Mouse (Mus musculus) stomach, postnatal 0 days (tissue): ENCODE measurements around the gene Psors1c2.

Source experiments
- CTCF ChIP-seq: IDR thresholded peaks from 2 replicates; pipeline ENCODE4 v1.5.1; 2016; ENCODE audit warnings: antibody characterized with exemption, low read depth, mild to moderate bottlenecking, moderate library complexity
- EP300 ChIP-seq: optimal IDR thresholded peaks from 2 replicates; pipeline ENCODE3; 2016; ENCODE audit warnings: antibody characterized with exemption

DNA sequence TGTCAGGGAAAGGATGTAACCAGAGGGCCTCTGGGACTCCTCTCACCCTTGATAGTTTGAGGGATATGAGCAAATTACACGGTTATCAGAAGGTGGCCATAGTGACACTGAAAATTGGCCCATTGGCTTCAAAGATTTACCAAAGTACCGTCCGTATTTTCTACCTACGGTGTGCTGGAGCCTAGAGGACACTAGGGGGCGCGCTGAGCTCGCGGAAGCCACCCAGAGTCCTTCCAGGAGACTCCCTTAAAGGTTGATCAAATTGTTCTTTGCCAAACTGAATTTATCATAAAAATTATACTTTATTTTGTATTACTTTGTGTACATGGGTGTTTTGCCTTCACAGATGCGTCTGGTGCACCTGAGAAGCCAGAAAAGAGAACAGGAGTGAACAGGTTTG, 48.9 kb upstream of the Psors1c2 start:
- TF ChIP-seq CTCF (peak; percentile 93), EP300 (no peak)
